Mouse (Mus musculus) adrenal gland (tissue): ENCODE measurements around the gene Fcf1.

Source experiments
- intact Hi-C: fragments of 180-260 bp; cut with DNase I; formaldehyde crosslinking; loops from one replicate; pipeline ENCODE4 v1.15.1; 2025

The Fcf1 gene

GRCm38 (mm10) chr12:84962606-84963005 lies 8.1 kb upstream of the Fcf1 start:
- intact Hi-C loops: no loop called here

DNA sequence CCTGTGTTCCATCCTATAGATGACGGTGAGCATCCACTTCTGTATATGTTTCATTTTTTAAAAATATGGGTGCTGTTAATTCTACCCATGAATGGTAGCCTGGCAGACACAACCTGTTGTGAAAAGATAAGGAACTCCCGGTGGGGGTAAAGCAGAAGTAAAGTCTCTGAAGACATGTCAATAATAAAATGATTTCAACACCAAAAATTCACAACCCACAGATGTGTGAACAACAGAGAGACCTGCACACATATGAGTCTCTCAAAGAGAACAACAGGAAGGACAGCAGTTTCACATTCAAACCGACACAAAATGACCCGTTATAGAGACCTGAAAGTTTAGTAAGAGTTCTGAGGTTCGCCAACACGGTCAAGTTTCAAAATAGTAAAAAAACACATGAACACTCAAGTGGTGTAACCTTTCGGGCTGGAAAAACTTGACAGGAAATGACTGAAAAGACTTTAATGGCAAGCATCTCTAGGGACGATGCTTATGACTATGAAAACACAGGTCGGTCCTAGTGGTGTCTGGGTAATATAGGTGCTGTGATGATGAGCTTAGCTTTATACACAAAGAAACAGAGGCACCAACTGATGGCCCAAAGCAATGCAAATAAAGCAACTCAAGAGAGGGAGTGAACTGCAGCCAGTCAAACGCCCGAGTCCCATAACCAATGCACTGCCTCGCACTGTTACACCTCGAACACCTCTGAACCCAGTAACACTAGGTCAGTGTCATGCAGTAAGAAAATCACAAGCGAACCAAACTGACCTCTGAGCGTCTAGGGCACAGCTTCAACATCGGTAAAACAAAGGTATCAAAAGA lies 1.7 kb upstream of the Fcf1 start:
- intact Hi-C loops: no loop called here

GRCm38 (mm10) chr12:84969656-84970427 lies 855 bp upstream of the Fcf1 start:
- intact Hi-C loops: no loop called here

DNA sequence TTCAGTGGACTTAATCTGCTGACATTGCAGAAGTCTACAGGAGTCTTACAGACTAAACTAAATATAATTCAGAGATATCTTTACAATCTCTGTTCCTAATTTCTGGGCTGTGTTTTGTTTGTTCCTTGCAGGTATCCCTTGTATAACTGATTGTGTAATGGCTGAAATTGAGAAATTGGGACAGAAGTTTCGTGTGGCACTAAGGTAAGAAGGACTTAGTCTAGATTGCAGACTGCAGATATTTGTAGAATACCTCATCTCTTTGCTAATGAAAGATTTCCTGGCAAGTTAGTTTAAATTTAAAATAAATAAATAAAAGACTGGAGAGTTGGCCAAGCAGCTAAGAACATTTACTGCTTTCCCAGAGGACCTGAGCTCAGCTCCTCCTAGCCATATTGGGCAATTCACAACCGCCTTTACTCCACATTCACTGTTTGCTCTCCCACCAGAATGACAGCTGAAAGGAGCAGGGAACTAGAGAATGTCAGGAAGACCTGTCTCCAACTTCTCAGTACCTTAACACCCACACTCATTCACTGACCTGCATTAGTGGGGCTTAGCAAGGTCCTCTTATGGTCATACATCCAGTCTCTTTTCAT lies 8.7 kb downstream of the Fcf1 start:
- intact Hi-C loops: no loop called here

DNA sequence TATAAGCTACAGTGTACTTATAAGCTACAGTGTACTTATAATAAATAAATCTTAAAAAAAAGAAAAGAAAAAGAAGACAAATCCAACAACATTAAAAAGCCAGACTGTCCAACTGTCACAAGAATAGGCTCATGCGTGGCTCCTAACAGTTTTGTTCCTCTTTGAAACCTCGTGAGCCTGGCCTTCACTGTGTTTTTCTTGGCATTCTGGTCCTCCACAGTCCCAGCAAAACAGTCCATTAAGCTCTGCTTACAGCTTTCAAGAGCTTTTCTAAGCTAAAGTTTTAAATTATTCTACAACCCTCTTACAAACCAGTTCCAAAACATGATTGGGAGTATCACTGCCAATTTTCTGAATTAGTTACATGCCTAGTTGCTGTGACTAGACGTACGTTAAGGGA lies 18.8 kb downstream of the Fcf1 start:
- intact Hi-C loops: no loop called here

GRCm38 (mm10) chr12:84995112-84995761 lies 24.5 kb downstream of the Fcf1 start:
- intact Hi-C loops: no loop called here

GRCm38 (mm10) chr12:84996083-84996496 lies 25.4 kb downstream of the Fcf1 start, which contains the start of gene Ylpm1:
Ylpm1 (plus strand) TSS chr12:84996321.
- intact Hi-C loops: no loop called here

- intact Hi-C loops: no loop called here
Measured at GRCm38 (mm10) chr12:84996501-84997398, 26.1 kb downstream of the Fcf1 start.

- intact Hi-C loops: no loop called here
Measured at GRCm38 (mm10) chr12:84999053-84999452, 28.4 kb downstream of the Fcf1 start.

DNA sequence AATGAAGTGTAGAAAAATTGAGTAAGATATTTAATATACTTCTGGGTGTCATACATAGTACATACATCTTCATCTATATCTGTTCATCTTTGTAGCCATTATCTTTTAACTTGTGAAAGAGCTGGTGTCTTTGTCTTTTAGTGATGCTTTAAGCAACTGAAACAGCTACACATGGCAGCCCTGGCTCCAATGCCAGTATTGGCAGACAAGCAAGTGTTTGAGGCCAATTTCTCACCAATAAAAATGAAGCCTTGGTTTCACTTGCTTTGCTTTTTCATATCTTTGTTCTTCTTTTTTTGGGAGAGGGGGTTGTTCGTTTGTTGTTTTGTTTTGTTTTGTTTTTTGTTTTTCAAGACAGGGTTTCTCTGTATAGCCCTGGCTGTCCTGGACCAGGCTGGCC lies 35.5 kb downstream of the Fcf1 start:
- intact Hi-C loops: no loop called here

DNA sequence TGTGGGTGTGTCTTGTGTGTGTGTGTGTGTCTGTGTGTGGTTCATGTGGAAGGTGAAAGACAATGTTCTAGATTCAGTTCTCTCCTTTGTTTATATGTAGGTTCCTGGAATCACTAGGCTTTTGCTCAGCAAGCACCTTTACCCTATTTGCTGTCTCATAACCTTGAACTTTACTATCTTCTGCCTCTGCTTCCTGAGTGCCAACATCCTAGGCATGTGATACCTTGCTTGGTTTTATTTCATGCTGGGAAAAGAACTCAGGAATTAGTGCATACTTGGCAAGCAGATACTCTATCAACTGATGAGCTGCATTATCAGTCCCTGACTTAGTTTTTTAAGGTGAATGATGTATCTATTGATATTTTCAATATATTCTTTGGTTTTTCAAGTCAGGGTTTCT lies 36.3 kb downstream of the Fcf1 start:
- intact Hi-C loops: no loop called here

DNA sequence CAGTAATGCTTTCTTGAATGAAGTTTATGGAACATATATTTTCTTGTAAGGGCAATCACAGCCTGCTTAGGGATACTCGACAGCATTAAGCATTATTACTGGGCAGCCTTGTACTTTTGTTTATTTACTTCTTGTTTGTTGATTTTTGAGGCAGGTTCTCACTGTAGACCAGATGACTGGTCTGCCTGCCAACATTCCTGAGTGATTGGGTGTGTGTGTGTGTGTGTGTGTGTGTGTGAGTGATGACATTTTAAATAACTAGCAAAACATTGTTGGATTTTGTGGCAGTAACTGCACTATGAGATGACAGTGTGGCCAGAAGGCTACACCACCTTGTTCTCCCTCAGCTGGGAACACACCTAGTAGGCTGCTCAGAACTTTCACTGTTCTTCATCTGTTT lies 39.1 kb downstream of the Fcf1 start:
- intact Hi-C loops: no loop called here

GRCm38 (mm10) chr12:85010541-85010940 lies 39.8 kb downstream of the Fcf1 start:
- intact Hi-C loops: no loop called here

DNA sequence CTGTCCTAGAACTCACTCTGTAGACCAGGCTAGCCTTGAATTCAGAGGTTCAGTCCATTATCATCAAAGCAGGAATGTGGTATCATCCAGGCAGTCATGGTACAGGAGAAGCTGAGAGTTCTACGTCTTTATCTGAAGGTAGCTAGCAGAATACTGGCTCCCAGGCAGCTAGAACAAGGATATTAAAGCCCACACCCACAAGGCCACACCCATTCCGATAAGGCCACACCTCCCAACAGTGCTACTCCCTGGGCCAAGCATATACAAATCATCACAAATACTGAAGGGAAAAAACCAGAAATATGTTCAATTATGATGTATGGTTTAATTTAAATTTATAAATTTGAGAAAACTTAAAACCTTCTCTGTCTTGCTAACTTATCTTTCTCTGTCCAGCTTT lies 41.5 kb downstream of the Fcf1 start:
- intact Hi-C loops: no loop called here

GRCm38 (mm10) chr12:85022071-85022470 lies 51.4 kb downstream of the Fcf1 start:
- intact Hi-C loops: no loop called here

- intact Hi-C loops: loop anchor here (10.0 kb wide), 1 partner anchor 158 kb away; the partner anchor contains the start of gene Ltbp2
Measured at GRCm38 (mm10) chr12:85032710-85033109, 62.0 kb downstream of the Fcf1 start.
